Mouse (Mus musculus) embryonic facial prominence, embryonic 14.5 days (tissue): ENCODE measurements at regions not wholly inside any gene's neighbourhood (a gene's known extent, or its start where the extent isn't known, plus 50 kb on each side); places are given as distances from the start of the nearest gene placed in this dataset.
A peak's percentile ranks its signal among the peaks of the same experiment; 100 is the strongest.

Experiments
- ATAC-seq: fragments of 200-750 bp; cut with Nextera tagmentation; 2 replicates; pipeline ENCODE4 v1.8.0; 2017; ENCODE audit warnings: low read depth, moderate number of reproducible peaks, moderate TSS enrichment
- DNase-seq: peaks from one replicate; pipeline ENCODE4 v3.0.0-alpha.2; 2015; ENCODE audit warnings: low spot score
- H3K27ac ChIP-seq: fragments of 300-500 bp; sonication (generic); replicated peaks from 2 replicates; pipeline ENCODE4 v1.5.1; 2014; ENCODE audit warnings: low read depth, mild to moderate bottlenecking, low read length, moderate library complexity
- H3K27me3 ChIP-seq: fragments of 300-500 bp; sonication (generic); replicated peaks from 2 replicates; pipeline ENCODE4 v1.6.1; 2014; ENCODE audit warnings: low read length; ENCODE audit not compliant: control insufficient read depth, insufficient read depth
- H3K36me3 ChIP-seq: fragments of 300-500 bp; sonication (generic); 2 replicates; pipeline ENCODE4 v1.6.1; 2014; ENCODE audit warnings: low read length, mixed read lengths; ENCODE audit not compliant: control insufficient read depth, insufficient read depth
- H3K4me1 ChIP-seq: fragments of 300-500 bp; sonication (generic); 2 replicates; pipeline ENCODE4 v1.6.1; 2014; ENCODE audit warnings: antibody characterized with exemption, low read length; ENCODE audit not compliant: control insufficient read depth, insufficient read depth
- H3K4me2 ChIP-seq: fragments of 300-500 bp; sonication (generic); 2 replicates; pipeline ENCODE4 v1.6.1; 2014; ENCODE audit warnings: low read depth, mild to moderate bottlenecking, low read length, moderate library complexity, mixed read lengths
- H3K4me3 ChIP-seq: fragments of 300-500 bp; sonication (generic); 2 replicates; pipeline ENCODE4 v1.5.1; 2014; ENCODE audit warnings: low read depth, mild to moderate bottlenecking, low read length
- H3K9ac ChIP-seq: fragments of 300-500 bp; sonication (generic); 2 replicates; pipeline ENCODE4 v1.6.1; 2014; ENCODE audit warnings: low read depth, mild to moderate bottlenecking, low read length, moderate library complexity, mixed read lengths
- H3K9me3 ChIP-seq: fragments of 300-500 bp; sonication (generic); 2 replicates; pipeline ENCODE4 v1.6.1; 2016; ENCODE audit warnings: low read length; ENCODE audit not compliant: control insufficient read depth
- WGBS: fragments of 180-500 bp; shearing (Covaris S2); extraction: QIAGEN DNeasy Blood & Tissue Kit; methylation state at CpG from one replicate; pipeline ENCODE4 v1.1.7; 2014; 5-methylcytosine and 5-hydroxymethylcytosine counted together

GRCm38 (mm10) chr15:67023081-67023480 is 522.4 kb upstream of the Lrrc6 start:
- Histone ChIP-seq H3K9ac (no peak overlapping the region), H3K4me2 (no peak overlapping the region), H3K4me1 (0 out of 2 replicates have a peak, but pooled peaks cover 3% of the 10 kb centered on the region), H3K36me3 (no peaks in the 10 kb centered on the region), H3K27me3 (no peaks in the 10 kb centered on the region), H3K4me3 (no peak overlapping the region), H3K27ac (no peak overlapping the region), H3K9me3 (peaks cover 4% of the 10 kb centered on the region; the same call in 1 of the 2 replicates)
- ATAC-seq (no peak), DNase-seq (no peak)
- 76% methylated on average over 1 of the region's 1 CpGs for WGBS

GRCm38 (mm10) chr15:67021391-67021790 is 520.7 kb upstream of the Lrrc6 start:
- 0 out of 2 replicates have a peak, but pooled peaks cover 3% of the 10 kb centered on the region for H3K4me1 ChIP-seq
- no peak overlapping the region for H3K9ac ChIP-seq
- ATAC-seq, result no peak
- H3K27ac ChIP-seq, result no peak overlapping the region
- no peaks in the 10 kb centered on the region for H3K27me3 ChIP-seq
- 82% methylated on average over 5 of the region's 5 CpGs for WGBS
- no peak overlapping the region for H3K4me3 ChIP-seq
- no peak overlapping the region for H3K4me2 ChIP-seq
- H3K36me3 ChIP-seq, result no peaks in the 10 kb centered on the region
- no peak for DNase-seq
- H3K9me3 ChIP-seq, result peaks cover 4% of the 10 kb centered on the region; the same call in 1 of the 2 replicates

- H3K27me3 ChIP-seq, result no peaks in the 10 kb centered on the region
- peaks cover 4% of the 10 kb centered on the region; the same call in 1 of the 2 replicates for H3K9me3 ChIP-seq
- no peaks in the 10 kb centered on the region for H3K36me3 ChIP-seq
- no peak overlapping the region for H3K4me2 ChIP-seq
- ATAC-seq, result no peak
- no peak overlapping the region for H3K9ac ChIP-seq
- no peak overlapping the region for H3K4me3 ChIP-seq
- DNase-seq, result no peak
- 0 out of 2 replicates have a peak, but pooled peaks cover 3% of the 10 kb centered on the region for H3K4me1 ChIP-seq
- 77% methylated on average over 1 of the region's 1 CpGs for WGBS
- H3K27ac ChIP-seq, result peak overlapping the region; percentile 33; the same call in 1 of the 2 replicates
Observed at GRCm38 (mm10) chr15:67019891-67020290, 519.2 kb upstream of the Lrrc6 start.

- H3K4me1 ChIP-seq, result 0 out of 2 replicates have a peak, but pooled peaks cover 3% of the 10 kb centered on the region
- peaks cover 4% of the 10 kb centered on the region; the same call in 1 of the 2 replicates for H3K9me3 ChIP-seq
- H3K27me3 ChIP-seq, result no peaks in the 10 kb centered on the region
- ATAC-seq (peak; percentile 91), DNase-seq (peak; percentile 78)
- H3K27ac ChIP-seq, result 0 out of 2 replicates have a peak overlapping the region, but pooled peaks have one; percentile 33
- no peak overlapping the region for H3K4me3 ChIP-seq
- H3K36me3 ChIP-seq, result no peaks in the 10 kb centered on the region
- WGBS, result 21% methylated on average over 6 of the region's 6 CpGs
- H3K4me2 ChIP-seq, result no peak overlapping the region
- no peak overlapping the region for H3K9ac ChIP-seq
Observed at GRCm38 (mm10) chr15:67019194-67019661, 518.5 kb upstream of the Lrrc6 start.
